Mouse (Mus musculus): ENCODE data around the gene Egf. TPM values are rescaled to one million over a fixed set of nuclear protein-coding genes. Genes with fewer than 3 reads are reported as not detected.

Gene Egf
- 1.8 and 2.2 TPM in 2 replicates for polyA plus RNA-seq (2015; fragmentation: Nextera tagmentation; extraction: Ambion mirVana)

- peak within 1 kb of the TSS; percentile 66 for H3K4me2 ChIP-seq (ENCODE audit: low read length)
- H3K27me3 ChIP-seq (ENCODE audit: control insufficient read depth, insufficient read depth, low read depth, low read length): no peaks in the 10 kb centered on the region; the same call in 1 of the 2 replicates
- 9% methylated on average over 20 of the region's 20 CpGs for WGBS
- ATAC-seq: peak; percentile 58; the same call in 1 of the 2 replicates
- H3K9ac ChIP-seq (ENCODE audit: low read depth, low read length): peak within 1 kb of the TSS; percentile 22; the same call in 1 of the 2 replicates
- no peaks in the 10 kb centered on the region for H3K36me3 ChIP-seq (ENCODE audit: control insufficient read depth, insufficient read depth, low read length)
- peaks cover 3% of the 10 kb centered on the region; the same call in 1 of the 2 replicates for H3K9me3 ChIP-seq (replicated peaks; ENCODE audit: control insufficient read depth, low read length, poor library complexity, severe bottlenecking)
- peak within 1 kb of the TSS; percentile 33 for H3K4me3 ChIP-seq (ENCODE audit: low read depth, low read length)
- no peak within 1 kb of the TSS for H3K27ac ChIP-seq (ENCODE audit: low read length)
- H3K4me1 ChIP-seq (ENCODE audit: control insufficient read depth, insufficient read depth, low read length): peaks cover 4% of the 10 kb centered on the region; the same call in 1 of the 2 replicates
These were observed at the start of gene Egf for GRCm38 (mm10) chr3:129754650-129755604. Egf (minus strand) TSS chr3:129755316.

GRCm38 (mm10) chr3:129803765-129804164, 48.6 kb upstream of the Egf start, which contains the start of gene Lrit3:
Lrit3 (minus strand) TSS chr3:129804030.
- no peak within 1 kb of the TSS for H3K9ac ChIP-seq (ENCODE audit: low read depth, low read length)
- H3K4me1 ChIP-seq (ENCODE audit: control insufficient read depth, insufficient read depth, low read length): no peaks in the 10 kb centered on the region
- no peak for ATAC-seq
- H3K9me3 ChIP-seq (replicated peaks; ENCODE audit: control insufficient read depth, low read length, poor library complexity, severe bottlenecking): no peaks in the 10 kb centered on the region
- no peaks in the 10 kb centered on the region for H3K27me3 ChIP-seq (ENCODE audit: control insufficient read depth, insufficient read depth, low read depth, low read length)
- no peak within 1 kb of the TSS for H3K4me3 ChIP-seq (ENCODE audit: low read depth, low read length)
- H3K36me3 ChIP-seq (ENCODE audit: control insufficient read depth, insufficient read depth, low read length): no peaks in the 10 kb centered on the region
- H3K4me2 ChIP-seq (ENCODE audit: low read length): no peak within 1 kb of the TSS
- H3K27ac ChIP-seq (ENCODE audit: low read length): no peak within 1 kb of the TSS
- 82% methylated on average over 10 of the region's 10 CpGs for WGBS

GRCm38 (mm10) chr3:129799011-129799410, 43.9 kb upstream of the Egf start:
- no peaks in the 10 kb centered on the region for H3K9me3 ChIP-seq (replicated peaks; ENCODE audit: control insufficient read depth, low read length, poor library complexity, severe bottlenecking)
- no peak for ATAC-seq
- 89% methylated on average over 2 of the region's 2 CpGs for WGBS
- H3K4me3 ChIP-seq (ENCODE audit: low read depth, low read length): no peak overlapping the region
- no peaks in the 10 kb centered on the region for H3K36me3 ChIP-seq (ENCODE audit: control insufficient read depth, insufficient read depth, low read length)
- no peak overlapping the region for H3K27ac ChIP-seq (ENCODE audit: low read length)
- no peak overlapping the region for H3K9ac ChIP-seq (ENCODE audit: low read depth, low read length)
- no peak overlapping the region for H3K4me2 ChIP-seq (ENCODE audit: low read length)
- H3K4me1 ChIP-seq (ENCODE audit: control insufficient read depth, insufficient read depth, low read length): no peaks in the 10 kb centered on the region
- no peaks in the 10 kb centered on the region for H3K27me3 ChIP-seq (ENCODE audit: control insufficient read depth, insufficient read depth, low read depth, low read length)

GRCm38 (mm10) chr3:129798551-129798950, 43.4 kb upstream of the Egf start:
- H3K27ac ChIP-seq (ENCODE audit: low read length): no peak overlapping the region
- 92% methylated on average over 11 of the region's 11 CpGs for WGBS
- H3K4me3 ChIP-seq (ENCODE audit: low read depth, low read length): no peak overlapping the region
- ATAC-seq: no peak
- H3K9me3 ChIP-seq (replicated peaks; ENCODE audit: control insufficient read depth, low read length, poor library complexity, severe bottlenecking): no peaks in the 10 kb centered on the region
- no peak overlapping the region for H3K9ac ChIP-seq (ENCODE audit: low read depth, low read length)
- H3K4me1 ChIP-seq (ENCODE audit: control insufficient read depth, insufficient read depth, low read length): no peaks in the 10 kb centered on the region
- no peaks in the 10 kb centered on the region for H3K27me3 ChIP-seq (ENCODE audit: control insufficient read depth, insufficient read depth, low read depth, low read length)
- H3K36me3 ChIP-seq (ENCODE audit: control insufficient read depth, insufficient read depth, low read length): no peaks in the 10 kb centered on the region
- H3K4me2 ChIP-seq (ENCODE audit: low read length): no peak overlapping the region

- Histone ChIP-seq H3K4me3 (ENCODE audit: low read depth, low read length) (no peak overlapping the region), H3K9ac (ENCODE audit: low read depth, low read length) (no peak overlapping the region), H3K27ac (ENCODE audit: low read length) (no peak overlapping the region), H3K27me3 (ENCODE audit: control insufficient read depth, insufficient read depth, low read depth, low read length) (no peaks in the 10 kb centered on the region), H3K4me2 (ENCODE audit: low read length) (no peak overlapping the region), H3K4me1 (ENCODE audit: control insufficient read depth, insufficient read depth, low read length) (no peaks in the 10 kb centered on the region), H3K36me3 (ENCODE audit: control insufficient read depth, insufficient read depth, low read length) (no peaks in the 10 kb centered on the region), H3K9me3 (replicated peaks; ENCODE audit: control insufficient read depth, low read length, poor library complexity, severe bottlenecking) (no peaks in the 10 kb centered on the region)
- 72% methylated on average over 5 of the region's 5 CpGs for WGBS
- no peak for ATAC-seq
These were observed 42.2 kb upstream of the Egf start for GRCm38 (mm10) chr3:129797341-129797740.

- Histone ChIP-seq H3K4me3 (ENCODE audit: low read depth, low read length) (no peak overlapping the region), H3K36me3 (ENCODE audit: control insufficient read depth, insufficient read depth, low read length) (no peaks in the 10 kb centered on the region), H3K9ac (ENCODE audit: low read depth, low read length) (no peak overlapping the region), H3K4me1 (ENCODE audit: control insufficient read depth, insufficient read depth, low read length) (no peaks in the 10 kb centered on the region), H3K27me3 (ENCODE audit: control insufficient read depth, insufficient read depth, low read depth, low read length) (no peaks in the 10 kb centered on the region), H3K27ac (ENCODE audit: low read length) (no peak overlapping the region), H3K9me3 (replicated peaks; ENCODE audit: control insufficient read depth, low read length, poor library complexity, severe bottlenecking) (no peaks in the 10 kb centered on the region), H3K4me2 (ENCODE audit: low read length) (no peak overlapping the region)
- no peak for ATAC-seq
- WGBS: 89% methylated on average over 5 of the region's 5 CpGs
These were observed 38.7 kb upstream of the Egf start for GRCm38 (mm10) chr3:129793801-129794200.

GRCm38 (mm10) chr3:129782746-129783145, 27.6 kb upstream of the Egf start:
- no peaks in the 10 kb centered on the region for H3K36me3 ChIP-seq (ENCODE audit: control insufficient read depth, insufficient read depth, low read length)
- ATAC-seq: no peak
- H3K4me2 ChIP-seq (ENCODE audit: low read length): no peak overlapping the region
- 88% methylated on average over 3 of the region's 3 CpGs for WGBS
- H3K27me3 ChIP-seq (ENCODE audit: control insufficient read depth, insufficient read depth, low read depth, low read length): no peaks in the 10 kb centered on the region
- no peak overlapping the region for H3K9ac ChIP-seq (ENCODE audit: low read depth, low read length)
- H3K4me3 ChIP-seq (ENCODE audit: low read depth, low read length): no peak overlapping the region
- H3K4me1 ChIP-seq (ENCODE audit: control insufficient read depth, insufficient read depth, low read length): peaks cover 5% of the 10 kb centered on the region; the same call in 1 of the 2 replicates
- H3K9me3 ChIP-seq (replicated peaks; ENCODE audit: control insufficient read depth, low read length, poor library complexity, severe bottlenecking): no peaks in the 10 kb centered on the region
- H3K27ac ChIP-seq (ENCODE audit: low read length): no peak overlapping the region

- WGBS: 16% methylated on average over 10 of the region's 10 CpGs
- peak overlapping the region; percentile 12 for H3K4me2 ChIP-seq (ENCODE audit: low read length)
- no peak overlapping the region for H3K27ac ChIP-seq (ENCODE audit: low read length)
- no peak overlapping the region for H3K4me3 ChIP-seq (ENCODE audit: low read depth, low read length)
- H3K27me3 ChIP-seq (ENCODE audit: control insufficient read depth, insufficient read depth, low read depth, low read length): no peaks in the 10 kb centered on the region
- H3K36me3 ChIP-seq (ENCODE audit: control insufficient read depth, insufficient read depth, low read length): no peaks in the 10 kb centered on the region
- H3K4me1 ChIP-seq (ENCODE audit: control insufficient read depth, insufficient read depth, low read length): peaks cover 5% of the 10 kb centered on the region; the same call in 1 of the 2 replicates
- ATAC-seq: peak; percentile 62
- H3K9me3 ChIP-seq (replicated peaks; ENCODE audit: control insufficient read depth, low read length, poor library complexity, severe bottlenecking): no peaks in the 10 kb centered on the region
- H3K9ac ChIP-seq (ENCODE audit: low read depth, low read length): no peak overlapping the region
These were observed 26.3 kb upstream of the Egf start for GRCm38 (mm10) chr3:129781435-129781834.

GRCm38 (mm10) chr3:129771210-129771609, 16.1 kb upstream of the Egf start:
- Histone ChIP-seq H3K9me3 (replicated peaks; ENCODE audit: control insufficient read depth, low read length, poor library complexity, severe bottlenecking) (no peaks in the 10 kb centered on the region), H3K36me3 (ENCODE audit: control insufficient read depth, insufficient read depth, low read length) (no peaks in the 10 kb centered on the region), H3K27ac (ENCODE audit: low read length) (no peak overlapping the region), H3K9ac (ENCODE audit: low read depth, low read length) (no peak overlapping the region), H3K4me3 (ENCODE audit: low read depth, low read length) (no peak overlapping the region), H3K4me1 (ENCODE audit: control insufficient read depth, insufficient read depth, low read length) (no peaks in the 10 kb centered on the region), H3K4me2 (ENCODE audit: low read length) (no peak overlapping the region), H3K27me3 (ENCODE audit: control insufficient read depth, insufficient read depth, low read depth, low read length) (no peaks in the 10 kb centered on the region)
- ATAC-seq: no peak
- 86% methylated on average over 6 of the region's 6 CpGs for WGBS

Data from midbrain, embryonic 16.5 days (tissue).